Mouse (Mus musculus): ENCODE measurements around the gene Slc5a6.

- no peak for TF ChIP-seq POLR2A (IDR thresholded peaks at IDR 0.05; ENCODE audit: insufficient read depth, low read depth, low read length)
- no peak for TF ChIP-seq CTCF (IDR thresholded peaks at IDR 0.05; ENCODE audit: insufficient read depth, low read depth, low read length)
Measured at GRCm38 (mm10) chr5:30994910-30995635, 53.7 kb downstream of the Slc5a6 start.

Data from olfactory bulb, adult 2 months (tissue).